Mouse (Mus musculus): Measurements from ENCODE around the gene Csnk1g1.

DNA sequence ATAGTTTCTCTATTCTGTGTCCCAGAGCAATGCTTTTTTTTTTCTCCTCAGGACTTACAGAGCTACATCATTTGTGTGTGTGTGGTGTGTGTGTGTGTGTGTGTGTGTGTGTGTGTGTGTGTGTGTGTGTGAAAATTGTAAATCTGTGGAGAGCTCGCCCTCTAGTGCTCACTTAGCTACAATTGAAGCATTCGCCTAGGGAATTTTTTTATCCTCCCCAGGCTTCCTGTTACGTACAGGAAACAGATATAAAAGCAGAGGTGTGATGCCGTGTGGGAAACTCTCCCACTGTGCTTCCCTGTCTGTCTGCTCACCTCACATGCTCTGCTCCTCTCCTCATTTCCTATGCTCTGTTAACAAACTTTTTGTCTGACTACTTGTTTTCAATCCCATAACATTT lies 95.7 kb downstream of the Csnk1g1 start:
- no peak for TF ChIP-seq POLR2A (IDR thresholded peaks at IDR 0.05; ENCODE audit: insufficient read length, low read depth)
- no peak for TF ChIP-seq MYOD1 (IDR thresholded peaks at IDR 0.05; ENCODE audit: control insufficient read depth in 1 of 3, insufficient read length in 2 of 3, low read depth in 2 of 3)
- no peak for TF ChIP-seq USF1 (IDR thresholded peaks at IDR 0.05; ENCODE audit: low read depth)
- TF ChIP-seq E2F4 (IDR thresholded peaks at IDR 0.05; ENCODE audit: insufficient read depth) = no peak
- no peak for TF ChIP-seq MAX (IDR thresholded peaks at IDR 0.05; ENCODE audit: low read depth)
- TF ChIP-seq POLR2AphosphoS2 (IDR thresholded peaks at IDR 0.05; ENCODE audit: insufficient read length, low read depth) = no peak
- TF ChIP-seq MYOG (IDR thresholded peaks at IDR 0.05; ENCODE audit: control insufficient read depth in 1 of 3, insufficient read depth in 1 of 3, insufficient read length in 2 of 3, low read depth in 2 of 3) = no peak
- TF ChIP-seq TCF12 (IDR thresholded peaks at IDR 0.05; ENCODE audit: insufficient read depth, poor library complexity, severe bottlenecking) = no peak

All from myocyte (in vitro differentiated cells).